8 mouse cellular contexts compared by ENCODE assay signal in the genomic region with DNA sequence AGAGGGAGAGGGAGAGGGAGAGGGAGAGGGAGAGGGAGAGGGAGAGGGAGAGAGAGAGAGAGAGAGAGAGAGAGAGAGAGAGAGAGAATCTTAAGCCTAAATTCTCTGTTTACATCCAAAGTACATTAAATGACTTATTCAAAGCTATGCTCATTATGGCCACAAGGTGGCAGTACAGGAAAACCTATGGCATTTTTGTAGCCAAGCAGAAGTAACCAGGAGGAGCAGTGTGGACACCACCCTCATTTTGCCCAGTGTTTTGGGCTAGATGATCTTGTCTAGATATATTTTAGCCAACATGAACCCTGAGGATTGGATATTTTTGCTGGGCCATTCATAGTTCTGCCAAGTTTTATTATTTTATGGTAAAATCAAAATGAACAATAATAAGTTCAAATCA. TPM values are rescaled to one million over a fixed set of nuclear protein-coding genes. Genes with fewer than 3 reads are reported as not detected.
DNase-seq lines count a peak whose midpoint lies in the region; ATAC-seq lines count a peak whose summit lies in the region.

No protein-coding gene starts in this region.

- no peak for DNase-seq in cerebellum, adult 11-12 months
- DNase-seq in right cerebral cortex, adult 18-20 months = peak; percentile 58
- DNase-seq in right cerebral cortex, postnatal 14 days = no peak
- peak; percentile 57 for DNase-seq in cerebellum, adult 9-11 months
- peak; percentile 89 for DNase-seq in mesoderm, embryonic 11.5 days (ENCODE audit: low read depth, low spot score)
- no peak for DNase-seq in T-cell, adult 2 months (ENCODE audit: low spot score)

- no peaks in the 10 kb centered on the region for H3K36me3 ChIP-seq in hindbrain, embryonic 12.5 days

- H3K4me2 ChIP-seq in hindbrain, embryonic 12.5 days (replicated peaks) = no peak overlapping the region

- ATAC-seq in cerebellum, adult (ENCODE audit: insufficient number of reproducible peaks, low FRiP score, low TSS enrichment) = peak; percentile 78; the same call in 1 of the 2 replicates
- ATAC-seq in hindbrain, embryonic 12.5 days (ENCODE audit: low FRiP score) = peak; percentile 71

- no peak overlapping the region for H3K4me3 ChIP-seq in hindbrain, embryonic 12.5 days

- no peak overlapping the region for H3K9ac ChIP-seq in hindbrain, embryonic 12.5 days

- H3K9me3 ChIP-seq in hindbrain, embryonic 12.5 days (replicated peaks) = no peaks in the 10 kb centered on the region

- H3K27ac ChIP-seq in hindbrain, embryonic 12.5 days = no peak overlapping the region

- no peaks in the 10 kb centered on the region; the same call in 1 of the 2 replicates for H3K27me3 ChIP-seq in hindbrain, embryonic 12.5 days

- no peaks in the 10 kb centered on the region for H3K4me1 ChIP-seq in hindbrain, embryonic 12.5 days

RNA-seq across cellular contexts. Expression of a gene that starts 21.2 kb away (rescaled TPM):
- polyA plus RNA-seq in hindbrain, embryonic 12.5 days (2016; fragmentation: Nextera tagmentation; extraction: Ambion mirVana) = 592 and 600 TPM in 2 replicates

RNA-seq across cellular contexts. Expression of a gene that starts 48.5 kb away (rescaled TPM):
- polyA plus RNA-seq in hindbrain, embryonic 12.5 days (2016; fragmentation: Nextera tagmentation; extraction: Ambion mirVana) = 64.0 and 64.9 TPM in 2 replicates

Comparison
In these comparisons a context has a peak if more than half of its experiments do, and no peak if none do; other contexts are left out.
1. DNase-seq: peak in right cerebral cortex, adult 18-20 months (single experiment), cerebellum, adult 9-11 months (single experiment) and mesoderm, embryonic 11.5 days (single experiment); none in cerebellum, adult 11-12 months (single experiment), right cerebral cortex, postnatal 14 days (single experiment) and T-cell, adult 2 months (single experiment).